Mouse (Mus musculus): ENCODE measurements at regions not wholly inside any gene's neighbourhood (a gene's known extent, or its start where the extent isn't known, plus 50 kb on each side); places are given as distances from the start of the nearest gene placed in this dataset.

DNA sequence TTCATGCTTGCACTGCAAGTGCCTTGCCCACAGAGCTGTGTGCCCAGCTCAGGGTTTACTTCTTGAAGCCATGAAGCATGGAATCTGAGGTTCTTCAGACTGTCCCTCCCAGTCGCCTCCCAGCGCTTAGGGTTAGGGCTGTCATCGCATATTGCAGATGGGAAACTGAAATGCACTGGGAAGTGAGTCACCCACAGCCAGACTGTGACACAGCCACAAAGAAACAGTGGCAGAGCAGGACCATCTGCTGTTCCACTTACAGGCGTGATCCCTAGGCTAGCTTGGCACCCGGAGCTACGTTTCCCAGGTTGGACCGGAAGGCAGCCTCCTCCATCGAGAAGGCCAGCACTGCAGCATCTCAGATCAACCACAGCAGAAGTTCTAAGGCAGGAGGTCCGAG is 228.7 kb downstream of the Emp1 start:
- no peak for TF ChIP-seq CTCF (IDR thresholded peaks at IDR 0.05)
- TF ChIP-seq EP300 (IDR thresholded peaks at IDR 0.05): no peak

All from lung, postnatal 0 days (tissue).